Mouse (Mus musculus) olfactory bulb, adult 2 months (tissue): ENCODE data around the gene Capn8.

ENCODE experiments used
- CTCF ChIP-seq: fragments of 200-500 bp; IDR thresholded peaks from 2 replicates; pipeline ENCODE4 v1.5.1; 2012; ENCODE audit warnings: low read depth, mild to moderate bottlenecking, low read length, moderate library complexity; ENCODE audit not compliant: insufficient read depth
- POLR2A ChIP-seq: fragments of 200-500 bp; IDR thresholded peaks from 2 replicates; pipeline ENCODE4 v1.6.1; 2012; ENCODE audit warnings: mild to moderate bottlenecking, low read depth, low read length, moderate library complexity; ENCODE audit not compliant: insufficient read depth

DNA sequence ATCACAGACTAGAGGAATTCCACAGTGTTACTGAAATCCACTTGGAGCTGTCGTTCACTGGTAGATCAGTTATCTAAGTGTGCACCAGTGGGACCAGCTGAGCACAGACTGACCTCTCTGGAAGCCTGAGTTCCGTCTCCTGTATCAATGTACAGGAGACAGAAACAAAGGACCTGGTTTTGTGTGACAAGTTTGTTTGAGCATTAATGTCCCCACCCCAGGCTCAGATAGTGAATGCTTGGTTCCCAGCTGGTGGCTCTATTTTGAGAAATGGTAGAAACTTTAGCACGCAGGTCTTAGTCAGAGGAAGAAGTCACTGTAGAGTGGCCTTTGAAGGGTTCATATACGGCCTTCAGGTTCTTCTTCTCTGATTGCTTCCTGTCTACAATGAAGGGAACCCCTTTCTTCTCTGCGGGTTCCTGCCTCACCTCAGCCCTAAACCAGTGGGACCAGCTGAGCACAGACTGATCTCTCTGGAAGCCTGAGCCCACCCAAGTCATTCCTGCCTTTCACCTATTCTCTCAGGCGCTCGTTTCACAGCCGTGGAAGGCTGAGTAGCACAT lies 43.8 kb upstream of the Capn8 start:
- no peak for TF ChIP-seq POLR2A
- no peak for TF ChIP-seq CTCF
